Mouse (Mus musculus): Measurements from ENCODE around the gene Tmem132b. TPM values are rescaled to one million over a fixed set of nuclear protein-coding genes. Genes with fewer than 3 reads are reported as not detected.
A peak's percentile ranks its signal among the peaks of the same experiment; 100 is the strongest.

The Tmem132b gene
- polyA plus RNA-seq, 1 experiment from 2014 or later: 0.36 TPM

DNA sequence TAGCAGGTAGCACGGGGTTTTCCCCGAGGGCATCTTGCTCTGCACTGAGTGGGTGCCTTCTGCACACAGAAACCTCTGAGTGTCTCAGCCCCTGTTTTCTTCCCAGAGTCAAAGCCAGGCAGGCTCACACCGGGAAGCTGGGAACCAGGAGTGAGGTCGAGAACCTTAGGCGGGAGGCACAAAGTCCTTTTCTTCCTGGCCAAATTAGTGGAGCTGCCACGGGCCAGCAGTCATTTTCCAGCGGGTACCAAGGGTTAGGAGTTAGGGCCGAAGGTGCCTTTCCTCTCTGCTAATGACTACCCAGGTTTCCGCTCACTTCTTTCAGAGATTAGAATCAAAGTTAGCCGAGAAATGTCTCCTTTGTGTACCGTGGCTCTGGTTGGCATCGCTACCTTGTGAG lies 75.6 kb downstream of the Tmem132b start:
- Histone ChIP-seq H3K4me1 (ENCODE audit: control insufficient read depth, insufficient read depth, low read length) (no peaks in the 10 kb centered on the region), H3K27ac (ENCODE audit: low read length) (no peak overlapping the region), H3K36me3 (ENCODE audit: control insufficient read depth, insufficient read depth, low read length) (no peaks in the 10 kb centered on the region), H3K4me2 (replicated peaks; ENCODE audit: low read depth, low read length) (no peak overlapping the region), H3K27me3 (ENCODE audit: control insufficient read depth, insufficient read depth, low read length) (no peaks in the 10 kb centered on the region), H3K9ac (replicated peaks; ENCODE audit: low read depth, low read length) (no peak overlapping the region), H3K4me3 (ENCODE audit: low read depth, low read length) (no peak overlapping the region), H3K9me3 (ENCODE audit: control insufficient read depth, low read depth, low read length) (no peaks in the 10 kb centered on the region; the same call in 1 of the 2 replicates)
- WGBS: 77% methylated on average over 12 of the region's 12 CpGs
- no peak for ATAC-seq (ENCODE audit: insufficient number of reproducible peaks, insufficient read depth, low FRiP score, low read depth)

DNA sequence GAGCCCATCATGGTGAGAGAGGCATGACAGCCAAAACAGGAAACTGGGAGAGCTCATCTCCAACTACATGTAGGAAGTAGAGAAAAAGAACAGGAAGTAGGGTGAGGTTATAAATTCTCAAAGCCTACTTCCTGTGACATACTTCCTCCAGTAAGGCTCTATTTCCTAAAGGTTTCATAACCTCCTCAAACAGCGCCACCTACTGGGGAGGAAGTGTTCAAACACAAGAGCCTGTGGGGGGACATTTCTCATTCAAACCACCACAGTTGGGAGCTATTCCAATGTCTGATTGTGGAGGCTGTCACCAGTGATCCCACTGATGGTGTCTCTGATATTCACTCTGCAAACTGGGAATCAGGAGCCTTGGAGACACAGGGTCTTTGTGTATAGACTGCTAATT lies 78.4 kb downstream of the Tmem132b start:
- H3K27ac ChIP-seq (ENCODE audit: low read length): no peak overlapping the region
- no peak overlapping the region for H3K9ac ChIP-seq (replicated peaks; ENCODE audit: low read depth, low read length)
- peaks cover 5% of the 10 kb centered on the region; the same call in 1 of the 2 replicates for H3K9me3 ChIP-seq (ENCODE audit: control insufficient read depth, low read depth, low read length)
- ATAC-seq (ENCODE audit: insufficient number of reproducible peaks, insufficient read depth, low FRiP score, low read depth): no peak
- H3K36me3 ChIP-seq (ENCODE audit: control insufficient read depth, insufficient read depth, low read length): no peaks in the 10 kb centered on the region
- 56% methylated on average over 1 of the region's 1 CpGs for WGBS
- no peaks in the 10 kb centered on the region for H3K4me1 ChIP-seq (ENCODE audit: control insufficient read depth, insufficient read depth, low read length)
- H3K4me2 ChIP-seq (replicated peaks; ENCODE audit: low read depth, low read length): no peak overlapping the region
- no peak overlapping the region for H3K4me3 ChIP-seq (ENCODE audit: low read depth, low read length)
- no peaks in the 10 kb centered on the region for H3K27me3 ChIP-seq (ENCODE audit: control insufficient read depth, insufficient read depth, low read length)

DNA sequence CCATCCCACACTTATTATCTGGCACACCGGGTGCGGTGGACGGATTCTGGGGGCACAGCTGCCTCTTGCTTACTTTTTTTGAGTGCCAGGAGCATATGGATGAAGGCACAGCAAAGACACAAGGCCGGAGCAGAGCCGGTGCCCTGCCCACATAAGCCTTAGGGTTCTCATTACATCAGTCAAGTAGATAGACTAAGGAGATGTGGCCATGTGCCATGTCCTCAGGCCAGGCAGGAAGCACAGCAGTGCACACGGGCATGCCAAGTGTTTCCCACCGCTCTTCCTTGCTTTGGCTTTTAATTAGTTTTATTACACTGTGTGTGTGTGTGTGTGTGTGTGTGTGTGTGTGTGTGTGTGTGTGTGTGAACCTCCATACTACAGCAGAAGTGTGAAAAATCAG lies 80.9 kb downstream of the Tmem132b start:
- H3K27ac ChIP-seq (ENCODE audit: low read length): no peak overlapping the region
- H3K27me3 ChIP-seq (ENCODE audit: control insufficient read depth, insufficient read depth, low read length): no peaks in the 10 kb centered on the region
- no peaks in the 10 kb centered on the region for H3K4me1 ChIP-seq (ENCODE audit: control insufficient read depth, insufficient read depth, low read length)
- 88% methylated on average over 7 of the region's 7 CpGs for WGBS
- peaks cover 5% of the 10 kb centered on the region; the same call in 1 of the 2 replicates for H3K9me3 ChIP-seq (ENCODE audit: control insufficient read depth, low read depth, low read length)
- no peak overlapping the region for H3K9ac ChIP-seq (replicated peaks; ENCODE audit: low read depth, low read length)
- ATAC-seq (ENCODE audit: insufficient number of reproducible peaks, insufficient read depth, low FRiP score, low read depth): no peak
- no peak overlapping the region for H3K4me3 ChIP-seq (ENCODE audit: low read depth, low read length)
- no peak overlapping the region for H3K4me2 ChIP-seq (replicated peaks; ENCODE audit: low read depth, low read length)
- no peaks in the 10 kb centered on the region for H3K36me3 ChIP-seq (ENCODE audit: control insufficient read depth, insufficient read depth, low read length)

DNA sequence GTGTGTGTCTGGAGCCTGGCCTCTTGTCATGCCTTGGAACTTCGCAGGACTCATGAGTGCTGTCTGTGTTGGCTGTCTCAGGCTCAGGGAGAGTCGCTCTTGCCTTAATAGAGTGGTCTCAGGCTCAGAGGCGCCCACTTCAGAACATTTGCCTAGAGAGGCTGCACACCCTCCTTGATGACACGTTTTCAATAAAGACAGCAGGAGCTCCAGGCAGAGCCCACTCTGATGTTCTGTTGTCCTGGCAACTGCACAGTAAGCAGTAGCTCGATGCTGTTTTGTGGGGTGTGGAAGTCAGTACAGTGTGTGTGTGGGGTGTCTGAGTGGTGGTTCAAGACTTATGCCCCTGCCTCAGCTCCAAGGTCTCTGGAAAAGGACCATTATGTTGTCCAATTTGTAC lies 81.6 kb downstream of the Tmem132b start:
- no peaks in the 10 kb centered on the region for H3K36me3 ChIP-seq (ENCODE audit: control insufficient read depth, insufficient read depth, low read length)
- H3K27me3 ChIP-seq (ENCODE audit: control insufficient read depth, insufficient read depth, low read length): no peaks in the 10 kb centered on the region
- H3K4me1 ChIP-seq (ENCODE audit: control insufficient read depth, insufficient read depth, low read length): no peaks in the 10 kb centered on the region
- no peak overlapping the region for H3K27ac ChIP-seq (ENCODE audit: low read length)
- H3K9me3 ChIP-seq (ENCODE audit: control insufficient read depth, low read depth, low read length): peaks cover 5% of the 10 kb centered on the region; the same call in 1 of the 2 replicates
- H3K4me3 ChIP-seq (ENCODE audit: low read depth, low read length): no peak overlapping the region
- no peak overlapping the region for H3K9ac ChIP-seq (replicated peaks; ENCODE audit: low read depth, low read length)
- H3K4me2 ChIP-seq (replicated peaks; ENCODE audit: low read depth, low read length): no peak overlapping the region
- 80% methylated on average over 5 of the region's 5 CpGs for WGBS
- no peak for ATAC-seq (ENCODE audit: insufficient number of reproducible peaks, insufficient read depth, low FRiP score, low read depth)

DNA sequence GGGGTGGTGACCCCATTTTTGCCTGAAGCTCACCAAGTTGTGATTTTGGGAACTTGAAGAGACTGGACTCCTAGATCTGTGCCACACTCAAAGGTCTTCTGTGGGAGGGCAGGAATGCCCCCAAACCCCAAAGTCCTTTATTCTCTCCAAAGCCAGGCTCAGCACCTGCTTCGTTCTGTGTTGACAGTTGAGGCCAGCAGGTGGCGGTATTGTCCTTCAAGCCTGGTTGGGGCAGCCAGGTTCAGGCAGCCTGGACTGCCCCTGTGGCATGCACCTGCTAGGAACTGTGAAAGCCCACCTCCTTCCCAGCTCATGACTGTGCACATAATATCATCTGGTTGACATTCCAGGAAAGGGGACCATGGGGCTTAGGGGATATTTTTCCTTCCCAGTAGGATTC lies 82.8 kb downstream of the Tmem132b start:
- H3K27ac ChIP-seq (ENCODE audit: low read length): no peak overlapping the region
- peaks cover 5% of the 10 kb centered on the region; the same call in 1 of the 2 replicates for H3K9me3 ChIP-seq (ENCODE audit: control insufficient read depth, low read depth, low read length)
- H3K9ac ChIP-seq (replicated peaks; ENCODE audit: low read depth, low read length): no peak overlapping the region
- no peaks in the 10 kb centered on the region for H3K36me3 ChIP-seq (ENCODE audit: control insufficient read depth, insufficient read depth, low read length)
- 0 out of 2 replicates have a peak, but pooled peaks have one; percentile 33 for ATAC-seq (ENCODE audit: insufficient number of reproducible peaks, insufficient read depth, low FRiP score, low read depth)
- no peaks in the 10 kb centered on the region for H3K4me1 ChIP-seq (ENCODE audit: control insufficient read depth, insufficient read depth, low read length)
- 53% methylated on average over 2 of the region's 2 CpGs for WGBS
- H3K27me3 ChIP-seq (ENCODE audit: control insufficient read depth, insufficient read depth, low read length): no peaks in the 10 kb centered on the region
- no peak overlapping the region for H3K4me2 ChIP-seq (replicated peaks; ENCODE audit: low read depth, low read length)
- H3K4me3 ChIP-seq (ENCODE audit: low read depth, low read length): no peak overlapping the region

DNA sequence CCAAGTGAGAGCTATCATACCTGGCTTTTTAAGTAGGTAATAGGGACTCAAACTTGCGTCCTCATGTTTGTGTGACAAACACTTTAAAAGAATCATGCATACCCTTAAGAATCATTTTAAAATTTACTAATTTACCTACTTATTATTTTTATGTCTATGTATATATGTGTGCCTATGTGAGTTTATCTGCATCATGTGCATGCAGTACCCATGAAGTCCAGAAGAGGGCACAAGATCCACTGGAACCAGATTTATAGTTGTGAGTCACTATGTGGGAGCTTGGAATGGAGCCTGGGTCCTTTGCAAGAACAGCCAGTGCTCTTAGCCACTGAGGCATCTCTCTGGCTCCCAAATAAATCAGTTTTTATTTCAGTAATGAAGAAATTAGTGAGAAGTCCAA lies 85.5 kb downstream of the Tmem132b start:
- H3K27ac ChIP-seq (ENCODE audit: low read length): no peak overlapping the region
- no peaks in the 10 kb centered on the region for H3K27me3 ChIP-seq (ENCODE audit: control insufficient read depth, insufficient read depth, low read length)
- WGBS: 95% methylated on average over 1 of the region's 1 CpGs
- H3K4me3 ChIP-seq (ENCODE audit: low read depth, low read length): no peak overlapping the region
- H3K36me3 ChIP-seq (ENCODE audit: control insufficient read depth, insufficient read depth, low read length): no peaks in the 10 kb centered on the region
- no peak for ATAC-seq (ENCODE audit: insufficient number of reproducible peaks, insufficient read depth, low FRiP score, low read depth)
- H3K9me3 ChIP-seq (ENCODE audit: control insufficient read depth, low read depth, low read length): peaks cover 5% of the 10 kb centered on the region; the same call in 1 of the 2 replicates
- H3K9ac ChIP-seq (replicated peaks; ENCODE audit: low read depth, low read length): no peak overlapping the region
- H3K4me2 ChIP-seq (replicated peaks; ENCODE audit: low read depth, low read length): no peak overlapping the region
- no peaks in the 10 kb centered on the region for H3K4me1 ChIP-seq (ENCODE audit: control insufficient read depth, insufficient read depth, low read length)

DNA sequence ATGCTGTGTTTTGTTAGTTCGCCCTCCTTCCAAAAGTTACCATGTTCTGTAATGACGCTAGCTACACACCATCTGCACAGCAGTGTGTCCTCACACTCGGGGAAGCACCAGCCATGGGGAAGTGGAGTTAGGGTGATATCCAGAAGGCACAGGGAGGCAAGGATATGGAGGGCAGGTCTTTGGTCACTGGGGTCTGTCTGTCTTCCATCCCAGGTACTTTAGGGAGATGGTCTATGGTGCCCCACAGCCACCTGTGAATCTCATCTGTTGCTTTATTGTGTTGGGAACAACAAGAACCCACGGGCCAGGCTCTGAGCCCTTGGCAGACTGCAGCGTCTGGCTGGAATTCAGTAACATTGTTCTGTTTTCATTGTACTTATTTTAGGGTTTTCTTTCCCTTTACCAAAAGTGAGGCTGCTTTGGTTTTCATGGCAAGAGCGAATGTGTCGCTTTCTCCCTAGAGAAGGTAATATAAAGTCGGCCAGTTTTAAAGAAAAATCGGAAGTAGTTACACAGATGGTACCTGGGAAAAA lies 96.3 kb downstream of the Tmem132b start:
- 85% methylated on average over 9 of the region's 9 CpGs for WGBS
- Histone ChIP-seq H3K27ac (ENCODE audit: low read length) (no peak overlapping the region), H3K4me2 (replicated peaks; ENCODE audit: low read depth, low read length) (no peak overlapping the region), H3K9me3 (ENCODE audit: control insufficient read depth, low read depth, low read length) (no peaks in the 10 kb centered on the region), H3K9ac (replicated peaks; ENCODE audit: low read depth, low read length) (no peak overlapping the region), H3K4me1 (ENCODE audit: control insufficient read depth, insufficient read depth, low read length) (no peaks in the 10 kb centered on the region), H3K36me3 (ENCODE audit: control insufficient read depth, insufficient read depth, low read length) (no peaks in the 10 kb centered on the region), H3K4me3 (ENCODE audit: low read depth, low read length) (no peak overlapping the region), H3K27me3 (ENCODE audit: control insufficient read depth, insufficient read depth, low read length) (no peaks in the 10 kb centered on the region)
- no peak for ATAC-seq (ENCODE audit: insufficient number of reproducible peaks, insufficient read depth, low FRiP score, low read depth)

DNA sequence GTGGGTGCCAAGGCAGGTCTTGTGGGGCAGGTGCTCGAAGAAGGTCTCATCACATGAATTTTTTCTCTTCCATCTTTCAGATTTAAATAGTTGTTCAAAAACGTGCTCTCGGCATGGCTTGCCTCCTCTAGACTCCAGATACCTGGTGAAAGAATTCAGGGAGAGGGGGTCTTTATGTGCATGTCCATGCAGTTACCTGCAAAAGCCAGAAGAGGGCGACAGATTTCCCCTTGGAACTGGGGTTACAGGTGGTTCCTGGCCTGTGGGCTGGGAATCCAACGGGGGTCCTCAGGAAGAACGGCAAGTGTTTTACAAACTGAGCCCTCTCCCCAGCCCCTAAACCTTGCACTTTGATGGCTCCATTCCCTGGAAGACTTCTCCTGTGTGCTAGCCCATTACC lies 103.1 kb downstream of the Tmem132b start:
- 76% methylated on average over 6 of the region's 6 CpGs for WGBS
- H3K4me3 ChIP-seq (ENCODE audit: low read depth, low read length): no peak overlapping the region
- no peaks in the 10 kb centered on the region for H3K4me1 ChIP-seq (ENCODE audit: control insufficient read depth, insufficient read depth, low read length)
- H3K4me2 ChIP-seq (replicated peaks; ENCODE audit: low read depth, low read length): no peak overlapping the region
- ATAC-seq (ENCODE audit: insufficient number of reproducible peaks, insufficient read depth, low FRiP score, low read depth): no peak
- H3K9ac ChIP-seq (replicated peaks; ENCODE audit: low read depth, low read length): no peak overlapping the region
- H3K36me3 ChIP-seq (ENCODE audit: control insufficient read depth, insufficient read depth, low read length): no peaks in the 10 kb centered on the region
- H3K9me3 ChIP-seq (ENCODE audit: control insufficient read depth, low read depth, low read length): no peaks in the 10 kb centered on the region
- no peaks in the 10 kb centered on the region for H3K27me3 ChIP-seq (ENCODE audit: control insufficient read depth, insufficient read depth, low read length)
- no peak overlapping the region for H3K27ac ChIP-seq (ENCODE audit: low read length)

DNA sequence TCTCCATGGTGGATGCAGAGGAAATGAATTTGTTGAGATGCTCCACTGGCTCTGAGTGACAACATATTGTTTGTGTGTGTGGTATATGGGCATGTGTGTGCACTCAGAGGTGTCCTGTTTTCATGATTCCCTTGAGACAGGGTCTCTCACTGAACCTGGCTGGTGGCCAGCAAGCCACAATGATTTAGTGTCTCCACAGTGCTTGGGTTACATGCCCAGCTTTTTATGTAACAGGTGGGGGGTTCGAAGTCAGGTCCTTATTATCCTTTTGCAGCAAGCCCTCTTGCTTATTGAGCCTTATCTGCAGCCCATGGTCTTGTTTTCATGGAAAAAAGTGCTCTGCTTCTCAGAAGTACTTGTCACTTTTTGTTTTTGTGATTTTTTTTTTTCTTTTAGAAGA lies 109.4 kb downstream of the Tmem132b start:
- 55% methylated on average over 1 of the region's 1 CpGs for WGBS
- H3K27ac ChIP-seq (ENCODE audit: low read length): no peak overlapping the region
- H3K4me2 ChIP-seq (replicated peaks; ENCODE audit: low read depth, low read length): no peak overlapping the region
- H3K36me3 ChIP-seq (ENCODE audit: control insufficient read depth, insufficient read depth, low read length): no peaks in the 10 kb centered on the region
- H3K27me3 ChIP-seq (ENCODE audit: control insufficient read depth, insufficient read depth, low read length): no peaks in the 10 kb centered on the region
- no peaks in the 10 kb centered on the region for H3K4me1 ChIP-seq (ENCODE audit: control insufficient read depth, insufficient read depth, low read length)
- no peak for ATAC-seq (ENCODE audit: insufficient number of reproducible peaks, insufficient read depth, low FRiP score, low read depth)
- no peak overlapping the region for H3K9ac ChIP-seq (replicated peaks; ENCODE audit: low read depth, low read length)
- H3K9me3 ChIP-seq (ENCODE audit: control insufficient read depth, low read depth, low read length): no peaks in the 10 kb centered on the region
- H3K4me3 ChIP-seq (ENCODE audit: low read depth, low read length): no peak overlapping the region
